In genomic region chr1:162740401-162740835, GRCm38 (mm10) we compare ENCODE assay signal across 7 mouse cellular contexts. TPM values are rescaled to one million over a fixed set of nuclear protein-coding genes. Genes with fewer than 3 reads are reported as not detected.
DNase-seq lines count a peak whose midpoint lies in the region; ATAC-seq and TF ChIP-seq lines count a peak whose summit lies in the region.

Prrc2c (minus strand) TSS chr1:162740556.

- under 1% methylated on average over 36 of the region's 36 CpGs for WGBS in embryonic facial prominence, embryonic 10.5 days
- under 1% methylated on average over 36 of the region's 36 CpGs for WGBS in intestine, postnatal 0 days
- under 1% methylated on average over 36 of the region's 36 CpGs for WGBS in midbrain, embryonic 12.5 days
- under 1% methylated on average over 36 of the region's 36 CpGs for WGBS in small intestine, adult 2 months

- H3K27me3 ChIP-seq in embryonic facial prominence, embryonic 10.5 days (replicated peaks; ENCODE audit: low read depth, poor library complexity, severe bottlenecking): no peaks in the 10 kb centered on the region
- no peaks in the 10 kb centered on the region for H3K27me3 ChIP-seq in intestine, postnatal 0 days (replicated peaks; ENCODE audit: control insufficient read depth, insufficient read depth, low read length)
- no peaks in the 10 kb centered on the region for H3K27me3 ChIP-seq in midbrain, embryonic 12.5 days
- H3K27me3 ChIP-seq in small intestine, adult 2 months (ENCODE audit: control insufficient read depth, insufficient read depth, low read length): no peaks in the 10 kb centered on the region

- H3K27ac ChIP-seq in embryonic facial prominence, embryonic 10.5 days (replicated peaks): peak within 1 kb of the TSS; percentile 99
- peak within 1 kb of the TSS; percentile 96 for H3K27ac ChIP-seq in intestine, postnatal 0 days (ENCODE audit: low read depth, low read length)
- H3K27ac ChIP-seq in midbrain, embryonic 12.5 days (replicated peaks): peak within 1 kb of the TSS; percentile 98
- H3K27ac ChIP-seq in small intestine, adult 2 months (ENCODE audit: insufficient read depth, low read depth, low read length): peak within 1 kb of the TSS; percentile 95

- peak within 1 kb of the TSS; percentile 77 for H3K4me2 ChIP-seq in intestine, postnatal 0 days (replicated peaks; ENCODE audit: low read depth)
- peak within 1 kb of the TSS; percentile 77 for H3K4me2 ChIP-seq in midbrain, embryonic 12.5 days (replicated peaks)

- peaks cover 27% of the 10 kb centered on the region for H3K4me1 ChIP-seq in embryonic facial prominence, embryonic 10.5 days
- peaks cover 11% of the 10 kb centered on the region; the same call in 1 of the 2 replicates for H3K4me1 ChIP-seq in intestine, postnatal 0 days (replicated peaks; ENCODE audit: control insufficient read depth, insufficient read depth, low read length)
- H3K4me1 ChIP-seq in midbrain, embryonic 12.5 days: peaks cover 24% of the 10 kb centered on the region
- peaks cover 5% of the 10 kb centered on the region; the same call in 1 of the 2 replicates for H3K4me1 ChIP-seq in small intestine, adult 2 months (ENCODE audit: control insufficient read depth, insufficient read depth, insufficient read length, low read length)

- peak; percentile 99 for DNase-seq in adrenal gland, postnatal 10 days
- peak; percentile 99 for DNase-seq in embryonic facial prominence, embryonic 10.5 days (ENCODE audit: low spot score)
- DNase-seq in gonadal fat pad, adult 2 months (ENCODE audit: low read depth): peak; percentile 68
- DNase-seq in left cerebral cortex, postnatal 4 days: peak; percentile 100

- H3K9me3 ChIP-seq in embryonic facial prominence, embryonic 10.5 days: no peaks in the 10 kb centered on the region
- H3K9me3 ChIP-seq in intestine, postnatal 0 days (ENCODE audit: control insufficient read depth): no peaks in the 10 kb centered on the region
- H3K9me3 ChIP-seq in midbrain, embryonic 12.5 days: no peaks in the 10 kb centered on the region

- H3K36me3 ChIP-seq in embryonic facial prominence, embryonic 10.5 days (replicated peaks): peaks cover 20% of the 10 kb centered on the region
- no peaks in the 10 kb centered on the region for H3K36me3 ChIP-seq in intestine, postnatal 0 days (ENCODE audit: control insufficient read depth, insufficient read depth)
- H3K36me3 ChIP-seq in midbrain, embryonic 12.5 days: no peaks in the 10 kb centered on the region
- H3K36me3 ChIP-seq in small intestine, adult 2 months (ENCODE audit: control insufficient read depth, insufficient read depth, low read length): peaks cover 2% of the 10 kb centered on the region; the same call in 1 of the 2 replicates

- peak; percentile 69; the same call in 1 of the 2 replicates for TF ChIP-seq POLR2A in small intestine, adult 2 months (IDR thresholded peaks at IDR 0.05; ENCODE audit: low read depth, low read length)

- peak; percentile 80 for TF ChIP-seq CTCF in intestine, postnatal 0 days (IDR thresholded peaks at IDR 0.05; ENCODE audit: low read depth)
- TF ChIP-seq CTCF in small intestine, adult 2 months (IDR thresholded peaks at IDR 0.05; ENCODE audit: extremely low read depth, insufficient read length, insufficient replicate concordance, low read depth, low read length): peak; percentile 57; the same call in 1 of the 2 replicates

- ATAC-seq in intestine, postnatal 0 days: peak; percentile 96
- ATAC-seq in midbrain, embryonic 12.5 days (ENCODE audit: low FRiP score, low read depth): peak; percentile 97

- H3K4me3 ChIP-seq in embryonic facial prominence, embryonic 10.5 days: peak within 1 kb of the TSS; percentile 97
- H3K4me3 ChIP-seq in intestine, postnatal 0 days (ENCODE audit: low read depth, low read length): peak within 1 kb of the TSS; percentile 93
- peak within 1 kb of the TSS; percentile 98 for H3K4me3 ChIP-seq in midbrain, embryonic 12.5 days
- H3K4me3 ChIP-seq in small intestine, adult 2 months (ENCODE audit: low read depth, low read length): peak within 1 kb of the TSS; percentile 78

- intact Hi-C loops in left cerebral cortex, postnatal 4 days (cut with DNase I): no loop called here

- peak within 1 kb of the TSS; percentile 95 for H3K9ac ChIP-seq in intestine, postnatal 0 days (ENCODE audit: low read depth, low read length)
- H3K9ac ChIP-seq in midbrain, embryonic 12.5 days (replicated peaks): peak within 1 kb of the TSS; percentile 99

RNA-seq across cellular contexts. Expression of gene Prrc2c, which starts in this region (rescaled TPM):
- 100 to 1,000 TPM; 121 to 153 TPM for total RNA-seq in adrenal gland, postnatal 10 days (2021)
- polyA plus RNA-seq in embryonic facial prominence, embryonic 10.5 days (2016; fragmentation: Nextera tagmentation; extraction: Ambion mirVana): 151 and 156 TPM in 2 replicates
- 18.4 and 33.1 TPM in 2 replicates for polyA plus RNA-seq in gonadal fat pad, adult 2 months (2012; rRNA removed)
- 64.4 and 75.8 TPM in 2 replicates for polyA plus RNA-seq in intestine, postnatal 0 days (2015; fragmentation: Nextera tagmentation; extraction: Ambion mirVana)
- total RNA-seq in left cerebral cortex, postnatal 4 days (2021): 100 to 1,000 TPM; 224 TPM
- polyA plus RNA-seq in midbrain, embryonic 12.5 days (2016; fragmentation: Nextera tagmentation; extraction: Ambion mirVana): 154 and 171 TPM in 2 replicates
- polyA plus RNA-seq in small intestine, adult 2 months (2012; rRNA removed): 17.3 and 31.1 TPM in 2 replicates

Comparison
In these comparisons a context has a peak if more than half of its experiments do, and no peak if none do; other contexts are left out.
1. Peak in every context shown above with its lines: DNase-seq, ATAC-seq, H3K4me3 ChIP-seq and H3K27ac ChIP-seq.